Mouse (Mus musculus): ENCODE results near the gene Alpk1. TPM values are rescaled to one million over a fixed set of nuclear protein-coding genes. Genes with fewer than 3 reads are reported as not detected.

Gene Alpk1
- polyA plus RNA-seq (2012; rRNA removed): 0.72 and 1.8 TPM in 2 replicates

DNA sequence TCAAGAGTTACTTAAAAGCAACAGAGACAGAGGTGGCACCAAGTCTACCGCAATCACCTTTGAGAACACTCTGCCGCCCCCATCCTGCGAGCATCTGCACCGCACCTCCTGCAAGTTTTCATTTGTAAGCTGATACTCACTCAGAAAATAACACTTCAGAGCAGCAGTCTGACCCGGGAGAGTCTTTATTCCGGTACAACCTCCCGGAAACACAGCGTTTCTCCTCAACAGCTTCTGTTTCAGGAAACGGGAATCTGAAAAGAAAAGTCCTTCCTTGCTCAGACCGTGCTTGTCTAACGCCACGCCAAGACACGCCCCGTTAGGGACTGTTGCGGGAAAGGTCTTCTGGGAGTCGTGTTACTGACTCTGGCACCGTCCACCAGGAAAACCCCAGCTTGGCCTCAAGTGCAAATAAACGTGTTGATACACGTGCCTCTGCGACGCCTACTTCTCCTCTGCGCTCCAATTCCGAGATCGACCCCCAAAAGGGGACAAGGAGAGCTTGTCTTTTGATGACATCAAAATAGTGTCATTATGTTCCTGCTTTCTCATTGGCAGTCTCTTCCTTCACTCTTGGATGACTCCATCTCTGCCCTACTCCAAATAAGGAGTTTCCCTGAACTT, at the start of gene Alpk1:
Gene Alpk1, minus strand, starts transcription at position 507 of the 624 bp plus-strand sequence.
- WGBS: under 1% methylated on average over 24 of the region's 24 CpGs
- H3K4me3 ChIP-seq (ENCODE audit: low read depth, low read length): peak within 1 kb of the TSS; percentile 70
- H3K36me3 ChIP-seq (ENCODE audit: control insufficient read depth, insufficient read depth, low read length): no peaks in the 10 kb centered on the region
- TF ChIP-seq POLR2A (IDR thresholded peaks at IDR 0.05; ENCODE audit: low read depth, low read length) (0 out of 2 replicates have a peak, but pooled peaks have one; percentile 40), CTCF (IDR thresholded peaks at IDR 0.05; ENCODE audit: extremely low read depth, insufficient read length, insufficient replicate concordance, low read depth, low read length) (peak; percentile 56; the same call in 1 of the 2 replicates)
- H3K27ac ChIP-seq (ENCODE audit: insufficient read depth, low read depth, low read length): peak within 1 kb of the TSS; percentile 79
- no peaks in the 10 kb centered on the region for H3K27me3 ChIP-seq (ENCODE audit: control insufficient read depth, insufficient read depth, low read length)
- H3K4me1 ChIP-seq (ENCODE audit: control insufficient read depth, insufficient read depth, insufficient read length, low read length): peaks cover 5% of the 10 kb centered on the region; the same call in 1 of the 2 replicates

DNA sequence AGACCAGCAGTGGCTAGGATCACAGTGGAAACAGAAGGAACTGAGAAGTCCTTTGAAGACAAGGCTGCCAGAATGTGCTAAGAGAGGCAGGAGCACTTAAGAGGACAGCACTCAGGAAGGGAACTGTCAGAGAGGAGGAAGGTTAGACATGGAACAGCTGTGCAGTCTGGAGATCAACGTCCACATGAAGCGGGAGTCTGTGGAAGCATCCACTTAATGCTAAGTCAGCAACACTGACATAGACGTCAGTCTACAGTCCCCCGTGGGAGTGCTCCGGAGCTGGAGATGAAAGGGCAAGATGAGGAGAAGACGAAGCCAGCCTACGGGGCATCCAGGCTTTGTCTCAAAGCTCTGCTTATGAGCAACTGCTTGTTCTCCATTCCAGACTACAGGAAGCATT, 46.8 kb upstream of the Alpk1 start:
- H3K27ac ChIP-seq (ENCODE audit: insufficient read depth, low read depth, low read length): no peak overlapping the region

DNA sequence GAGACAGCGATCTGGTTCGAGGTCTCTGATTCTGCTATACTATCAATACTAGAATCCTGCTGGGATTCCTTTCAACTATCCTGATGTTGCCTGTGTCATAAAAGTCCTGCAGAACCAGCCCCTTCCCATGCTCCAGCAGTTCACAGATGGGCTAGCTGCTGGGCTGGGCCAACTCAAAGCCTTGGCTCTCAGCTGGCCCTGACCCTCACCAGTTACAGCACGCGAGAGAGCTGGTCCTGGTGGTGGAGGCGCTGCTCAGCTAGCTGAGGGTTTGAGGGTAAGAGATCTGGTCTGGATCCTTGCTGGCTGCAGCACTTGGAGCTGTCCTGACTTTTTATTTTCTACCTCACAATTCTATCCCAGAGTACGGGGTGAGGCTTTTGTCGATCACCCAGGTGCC, 46.2 kb upstream of the Alpk1 start:
- Histone ChIP-seq H3K4me3 (ENCODE audit: low read depth, low read length) (no peak overlapping the region), H3K4me1 (ENCODE audit: control insufficient read depth, insufficient read depth, insufficient read length, low read length) (peaks cover 19% of the 10 kb centered on the region), H3K36me3 (ENCODE audit: control insufficient read depth, insufficient read depth, low read length) (peaks cover 13% of the 10 kb centered on the region), H3K27ac (ENCODE audit: insufficient read depth, low read depth, low read length) (no peak overlapping the region), H3K27me3 (ENCODE audit: control insufficient read depth, insufficient read depth, low read length) (no peaks in the 10 kb centered on the region)
- no peak for TF ChIP-seq POLR2A (IDR thresholded peaks at IDR 0.05; ENCODE audit: low read depth, low read length)
- no peak for TF ChIP-seq CTCF (IDR thresholded peaks at IDR 0.05; ENCODE audit: extremely low read depth, insufficient read length, insufficient replicate concordance, low read depth, low read length)
- 90% methylated on average over 7 of the region's 7 CpGs for WGBS

More for the DNA sequence above, 46.8 kb upstream of the Alpk1 start:
- 32% methylated on average over 7 of the region's 7 CpGs for WGBS
- Histone ChIP-seq H3K36me3 (ENCODE audit: control insufficient read depth, insufficient read depth, low read length) (peaks cover 9% of the 10 kb centered on the region), H3K27me3 (ENCODE audit: control insufficient read depth, insufficient read depth, low read length) (no peaks in the 10 kb centered on the region), H3K4me1 (ENCODE audit: control insufficient read depth, insufficient read depth, insufficient read length, low read length) (peaks cover 19% of the 10 kb centered on the region), H3K4me3 (ENCODE audit: low read depth, low read length) (no peak overlapping the region)
- no peak for TF ChIP-seq CTCF (IDR thresholded peaks at IDR 0.05; ENCODE audit: extremely low read depth, insufficient read length, insufficient replicate concordance, low read depth, low read length)
- TF ChIP-seq POLR2A (IDR thresholded peaks at IDR 0.05; ENCODE audit: low read depth, low read length): no peak

DNA sequence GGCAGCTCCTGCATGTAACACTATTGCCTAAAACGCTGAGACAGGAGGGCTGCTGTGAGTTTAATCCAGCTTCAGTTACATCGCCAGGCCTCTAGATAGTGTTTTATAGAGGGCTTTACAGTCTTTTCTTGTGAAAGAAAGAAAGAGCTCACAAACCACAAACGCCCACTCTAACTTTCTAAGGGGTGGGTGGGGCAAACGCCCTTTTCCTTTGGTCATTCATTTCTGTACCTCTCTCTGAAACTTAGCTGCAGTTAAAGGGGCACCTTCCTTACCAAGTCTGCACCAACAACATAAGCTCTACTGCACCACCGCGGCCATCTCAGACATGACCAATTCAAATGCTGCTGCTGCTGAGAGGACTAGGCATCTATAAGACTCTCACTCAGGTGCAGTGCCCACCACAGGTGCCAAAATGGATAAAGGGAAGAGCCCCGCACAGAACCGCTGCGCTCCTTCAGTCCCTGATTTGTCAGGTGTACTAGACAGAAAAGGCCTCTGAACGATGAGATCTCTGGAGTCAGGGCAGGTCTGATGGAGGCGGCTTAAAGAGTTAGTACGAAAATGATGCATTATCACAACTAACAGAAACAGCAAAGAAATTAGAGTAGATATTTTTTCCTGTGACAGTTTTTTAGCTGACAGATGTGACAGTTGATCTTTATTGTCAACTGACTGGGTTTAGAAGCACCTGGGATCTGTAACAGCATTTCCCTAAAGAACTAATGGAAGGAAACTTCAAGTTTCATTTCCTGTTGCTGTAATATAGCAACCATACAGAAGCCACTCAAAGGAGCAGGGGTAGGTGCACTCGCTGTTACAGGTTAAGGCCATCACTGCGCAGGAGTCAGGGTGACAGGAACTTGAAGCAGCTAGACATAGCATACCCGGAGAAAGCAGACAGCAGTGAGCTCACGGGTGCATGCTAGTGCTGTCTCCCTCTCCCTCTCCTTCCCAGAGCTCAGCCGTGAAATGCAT, 43.8 kb upstream of the Alpk1 start:
- TF ChIP-seq POLR2A (IDR thresholded peaks at IDR 0.05; ENCODE audit: low read depth, low read length) (no peak), CTCF (IDR thresholded peaks at IDR 0.05; ENCODE audit: extremely low read depth, insufficient read length, insufficient replicate concordance, low read depth, low read length) (no peak)
- peaks cover 8% of the 10 kb centered on the region for H3K4me1 ChIP-seq (ENCODE audit: control insufficient read depth, insufficient read depth, insufficient read length, low read length)
- no peaks in the 10 kb centered on the region for H3K27me3 ChIP-seq (ENCODE audit: control insufficient read depth, insufficient read depth, low read length)
- 83% methylated on average over 17 of the region's 17 CpGs for WGBS
- peaks cover 22% of the 10 kb centered on the region for H3K36me3 ChIP-seq (ENCODE audit: control insufficient read depth, insufficient read depth, low read length)
- no peak overlapping the region for H3K4me3 ChIP-seq (ENCODE audit: low read depth, low read length)
- no peak overlapping the region for H3K27ac ChIP-seq (ENCODE audit: insufficient read depth, low read depth, low read length)

DNA sequence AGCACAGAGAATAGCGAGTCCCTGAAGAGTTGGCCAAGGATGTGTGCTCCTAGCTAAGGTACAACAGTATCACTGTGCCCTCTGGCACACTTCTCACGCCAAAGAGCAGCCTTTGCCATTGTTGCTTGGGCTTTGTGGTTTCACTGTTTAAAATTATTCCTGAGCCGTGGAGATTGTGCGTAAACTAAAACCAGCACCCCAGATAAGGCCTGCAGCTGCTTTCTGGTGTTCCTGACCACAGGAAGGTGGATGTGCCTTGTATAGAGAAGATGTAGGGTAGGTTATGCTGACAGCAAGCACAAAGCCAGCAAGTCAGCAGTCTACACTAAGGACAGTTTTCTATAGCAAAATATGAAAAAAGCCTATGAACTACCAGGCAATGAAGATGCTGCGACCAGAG, 40.9 kb upstream of the Alpk1 start:
- WGBS: 74% methylated on average over 5 of the region's 5 CpGs
- Histone ChIP-seq H3K4me3 (ENCODE audit: low read depth, low read length) (no peak overlapping the region), H3K27me3 (ENCODE audit: control insufficient read depth, insufficient read depth, low read length) (no peaks in the 10 kb centered on the region), H3K4me1 (ENCODE audit: control insufficient read depth, insufficient read depth, insufficient read length, low read length) (peaks cover 1% of the 10 kb centered on the region; the same call in 1 of the 2 replicates), H3K27ac (ENCODE audit: insufficient read depth, low read depth, low read length) (no peak overlapping the region), H3K36me3 (ENCODE audit: control insufficient read depth, insufficient read depth, low read length) (peaks cover 31% of the 10 kb centered on the region)
- TF ChIP-seq POLR2A (IDR thresholded peaks at IDR 0.05; ENCODE audit: low read depth, low read length) (no peak), CTCF (IDR thresholded peaks at IDR 0.05; ENCODE audit: extremely low read depth, insufficient read length, insufficient replicate concordance, low read depth, low read length) (no peak)

DNA sequence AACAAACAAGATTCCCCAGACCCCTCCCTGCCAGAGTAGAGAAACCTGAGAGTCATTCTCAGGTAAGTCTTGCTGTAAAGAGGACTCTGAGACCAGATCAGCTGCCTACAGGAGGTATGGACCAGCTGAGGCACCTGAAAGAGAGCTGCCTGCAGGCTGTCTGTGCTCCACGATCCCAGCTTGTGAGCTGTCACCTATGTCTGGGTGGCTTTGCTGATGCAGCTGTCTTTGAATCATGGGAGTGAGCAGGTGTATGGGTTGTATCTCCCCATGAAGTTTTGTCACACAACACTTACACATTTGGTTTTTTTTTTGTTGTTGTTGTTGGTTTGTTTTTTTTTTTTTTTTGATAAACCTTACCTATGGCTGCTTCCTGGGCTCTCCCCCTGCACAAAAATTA, 40.1 kb upstream of the Alpk1 start:
- 86% methylated on average over 1 of the region's 1 CpGs for WGBS
- Histone ChIP-seq H3K4me1 (ENCODE audit: control insufficient read depth, insufficient read depth, insufficient read length, low read length) (peaks cover 2% of the 10 kb centered on the region; the same call in 1 of the 2 replicates), H3K4me3 (ENCODE audit: low read depth, low read length) (no peak overlapping the region), H3K27me3 (ENCODE audit: control insufficient read depth, insufficient read depth, low read length) (no peaks in the 10 kb centered on the region), H3K27ac (ENCODE audit: insufficient read depth, low read depth, low read length) (no peak overlapping the region), H3K36me3 (ENCODE audit: control insufficient read depth, insufficient read depth, low read length) (peaks cover 32% of the 10 kb centered on the region)
- no peak for TF ChIP-seq POLR2A (IDR thresholded peaks at IDR 0.05; ENCODE audit: low read depth, low read length)
- TF ChIP-seq CTCF (IDR thresholded peaks at IDR 0.05; ENCODE audit: extremely low read depth, insufficient read length, insufficient replicate concordance, low read depth, low read length): no peak
